Mouse (Mus musculus) kidney, embryonic 16.5 days (tissue): ENCODE measurements around the gene Fam240a. TPM values are rescaled to one million over a fixed set of nuclear protein-coding genes. Genes with fewer than 3 reads are reported as not detected.

Source experiments
- ATAC-seq: fragments of 200-750 bp; cut with Nextera tagmentation; 2 replicates; pipeline ENCODE4 v1.8.0; 2017; ENCODE audit warnings: moderate TSS enrichment; ENCODE audit not compliant: low FRiP score, low TSS enrichment
- H3K27ac ChIP-seq: fragments of 300-500 bp; sonication (generic); 2 replicates; pipeline ENCODE4 v1.5.1; 2014; ENCODE audit warnings: low read length
- H3K27me3 ChIP-seq: fragments of 300-500 bp; sonication (generic); 2 replicates; pipeline ENCODE4 v1.6.1; 2014; ENCODE audit warnings: low read length, control low read depth, mixed read lengths; ENCODE audit not compliant: insufficient read depth
- H3K36me3 ChIP-seq: fragments of 300-500 bp; sonication (generic); 2 replicates; pipeline ENCODE4 v1.6.1; 2014; ENCODE audit warnings: low read length, control low read depth, mixed read lengths; ENCODE audit not compliant: insufficient read depth
- H3K4me1 ChIP-seq: fragments of 300-500 bp; sonication (generic); 2 replicates; pipeline ENCODE4 v1.6.1; 2014; ENCODE audit warnings: low read length, control low read depth, mixed read lengths; ENCODE audit not compliant: insufficient read depth
- H3K4me2 ChIP-seq: fragments of 300-500 bp; sonication (generic); replicated peaks from 2 replicates; pipeline ENCODE4 v1.6.1; 2014; ENCODE audit warnings: low read depth, low read length
- H3K4me3 ChIP-seq: fragments of 300-500 bp; sonication (generic); 2 replicates; pipeline ENCODE4 v1.5.1; 2014; ENCODE audit warnings: mild to moderate bottlenecking, low read length
- H3K9ac ChIP-seq: fragments of 300-500 bp; sonication (generic); replicated peaks from 2 replicates; pipeline ENCODE4 v1.6.1; 2014; ENCODE audit warnings: low read length
- H3K9me3 ChIP-seq: fragments of 300-500 bp; sonication (generic); 2 replicates; pipeline ENCODE4 v1.6.1; 2016; ENCODE audit warnings: low read length, control low read depth
- WGBS: fragments of 180-500 bp; shearing (Covaris S2); extraction: QIAGEN DNeasy Blood & Tissue Kit; methylation state at CpG from one replicate; pipeline ENCODE4 v1.1.7; 2014; 5-methylcytosine and 5-hydroxymethylcytosine counted together
- polyA plus RNA-seq: library from polyadenylated mRNA; unstranded; fragments of >200 nt; fragmentation: Nextera tagmentation; extraction: Ambion mirVana; gene quantifications from 2 replicates; pipeline ENCODE4 v1.2.1, GENCODE M21; 2015

Gene Fam240a
- polyA plus RNA-seq, 1 experiment from 2014 or later, result not detected

DNA sequence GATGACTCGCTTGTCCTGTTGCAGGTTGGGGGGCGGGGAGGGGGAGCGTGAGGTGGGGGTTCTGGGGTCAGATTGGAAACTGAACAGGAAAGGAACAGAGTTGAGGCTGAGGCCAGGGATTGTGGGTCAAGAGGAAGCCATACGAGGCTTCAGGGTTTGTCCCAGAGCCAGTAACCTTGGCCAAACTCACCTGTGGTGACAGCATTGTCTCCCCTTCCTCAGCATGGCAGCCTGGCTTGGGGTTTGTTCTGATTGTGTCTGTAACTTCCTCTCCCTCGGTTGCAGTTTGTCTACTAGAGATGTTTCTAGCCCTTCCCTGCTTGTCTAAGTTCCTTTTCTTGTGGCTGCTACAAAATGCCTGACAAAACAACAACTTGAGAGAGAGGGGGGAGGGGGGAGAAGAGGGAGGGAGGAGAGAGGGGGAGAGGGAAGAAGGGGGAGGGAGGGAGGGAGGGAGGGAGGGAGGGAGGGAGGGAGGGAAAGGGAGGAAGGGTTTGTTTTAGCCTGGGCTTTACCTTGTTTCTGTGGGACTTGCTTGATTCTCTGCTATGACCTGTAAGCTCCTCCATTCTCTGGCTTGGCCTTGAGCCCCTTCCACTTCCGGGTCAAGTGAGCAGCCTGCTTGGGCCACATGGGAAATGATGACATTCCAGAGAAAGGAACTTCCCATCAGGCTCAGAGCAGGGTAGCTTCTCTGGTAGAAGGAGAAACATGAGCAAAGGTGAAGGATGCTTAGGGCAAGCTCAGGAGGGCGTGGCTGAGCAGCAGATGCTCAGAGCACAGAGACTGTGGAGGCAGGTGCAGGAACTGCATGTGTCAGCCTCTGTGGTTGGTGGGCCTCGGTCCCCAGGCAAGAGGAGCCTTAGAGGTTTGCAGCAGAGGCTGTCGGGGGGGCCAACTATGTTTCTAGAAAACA lies 29.0 kb downstream of the Fam240a start:
- WGBS, result 63% methylated on average over 9 of the region's 9 CpGs
- Histone ChIP-seq H3K27me3 (no peaks in the 10 kb centered on the region), H3K36me3 (no peaks in the 10 kb centered on the region), H3K4me3 (no peak overlapping the region), H3K9ac (no peak overlapping the region), H3K4me2 (no peak overlapping the region), H3K9me3 (no peaks in the 10 kb centered on the region), H3K4me1 (peaks cover 11% of the 10 kb centered on the region), H3K27ac (no peak overlapping the region)
- ATAC-seq, result no peak

DNA sequence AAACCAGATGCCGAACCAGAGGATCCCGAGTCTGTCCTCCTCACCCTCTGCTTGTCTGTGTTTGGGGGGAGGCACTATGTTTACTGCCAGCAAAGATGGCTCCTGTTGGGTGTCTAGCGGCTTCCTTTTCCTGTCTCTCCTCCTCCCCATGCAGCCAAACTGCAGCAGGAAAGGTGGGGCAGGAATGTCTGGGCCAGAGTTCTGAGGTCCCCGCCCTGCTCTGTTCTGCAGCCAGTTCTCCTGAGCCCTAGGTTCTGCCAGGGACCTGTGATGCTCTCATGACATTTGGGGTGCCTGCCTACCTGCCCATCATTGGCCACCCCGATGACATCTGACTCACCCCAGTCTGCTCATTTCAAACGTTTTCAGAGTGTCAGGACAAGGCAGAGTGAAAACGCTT lies 34.7 kb downstream of the Fam240a start:
- 78% methylated on average over 7 of the region's 7 CpGs for WGBS
- no peak overlapping the region for H3K27ac ChIP-seq
- H3K9ac ChIP-seq, result no peak overlapping the region
- no peaks in the 10 kb centered on the region for H3K9me3 ChIP-seq
- peaks cover 3% of the 10 kb centered on the region; the same call in 1 of the 2 replicates for H3K27me3 ChIP-seq
- H3K36me3 ChIP-seq, result no peaks in the 10 kb centered on the region
- peaks cover 7% of the 10 kb centered on the region; the same call in 1 of the 2 replicates for H3K4me1 ChIP-seq
- ATAC-seq, result no peak
- no peak overlapping the region for H3K4me2 ChIP-seq
- H3K4me3 ChIP-seq, result no peak overlapping the region

DNA sequence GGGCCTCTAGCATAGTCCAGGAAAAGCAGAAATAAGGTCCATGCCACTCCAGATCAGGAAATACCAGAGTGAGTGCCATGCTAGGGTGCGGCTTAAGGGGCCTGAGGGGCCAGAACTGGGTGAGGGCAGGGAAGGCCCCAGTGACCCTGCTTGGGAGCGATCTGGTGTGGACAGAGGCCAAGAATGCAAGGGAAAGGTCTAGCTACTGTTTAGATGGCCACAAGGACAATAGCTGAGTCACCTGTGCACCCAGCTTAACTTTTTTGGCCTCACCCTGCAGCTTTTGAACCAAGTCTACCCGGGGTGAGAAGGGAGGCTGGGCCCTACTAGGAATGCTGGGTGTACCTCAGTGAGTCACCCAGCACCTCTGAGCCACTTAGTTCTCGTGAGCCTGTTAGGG lies 35.9 kb downstream of the Fam240a start:
- H3K4me2 ChIP-seq, result peak overlapping the region; percentile 87
- H3K27ac ChIP-seq, result peak overlapping the region; percentile 74
- no peaks in the 10 kb centered on the region for H3K9me3 ChIP-seq
- peak overlapping the region; percentile 61 for H3K4me3 ChIP-seq
- peak; percentile 33 for ATAC-seq
- H3K36me3 ChIP-seq, result no peaks in the 10 kb centered on the region
- H3K9ac ChIP-seq, result peak overlapping the region; percentile 73
- H3K27me3 ChIP-seq, result peaks cover 3% of the 10 kb centered on the region; the same call in 1 of the 2 replicates
- peaks cover 7% of the 10 kb centered on the region; the same call in 1 of the 2 replicates for H3K4me1 ChIP-seq
- WGBS, result 67% methylated on average over 4 of the region's 4 CpGs

DNA sequence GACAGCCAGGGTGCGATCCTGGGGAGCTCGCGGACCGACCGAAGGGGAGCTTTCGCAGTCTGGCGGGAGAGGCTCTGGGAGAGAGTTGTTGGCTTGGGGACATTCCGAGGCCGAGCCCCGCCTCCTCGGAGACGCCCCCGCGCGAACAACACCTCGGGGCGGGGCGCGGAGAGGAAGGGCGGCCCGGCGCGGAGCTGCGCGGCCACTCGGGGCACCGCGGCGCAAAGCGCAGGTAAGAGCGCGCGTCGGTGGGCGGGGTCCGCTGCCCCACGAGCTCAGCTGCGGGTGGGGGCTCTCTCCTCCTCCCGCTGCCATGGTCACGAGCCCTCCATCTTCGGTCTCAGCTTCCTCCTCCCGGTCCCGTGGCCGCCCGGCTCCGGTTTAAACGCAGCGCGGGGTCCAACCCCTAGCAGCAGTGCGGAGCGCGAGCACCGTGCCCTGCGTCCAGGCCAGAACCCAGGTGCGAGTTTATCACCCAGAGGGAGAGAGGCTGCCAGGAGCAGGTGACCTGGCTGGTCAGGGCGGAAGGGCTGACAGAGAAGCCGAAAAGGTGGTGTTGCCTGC lies 36.6 kb downstream of the Fam240a start, which contains the start of gene Tmie:
Tmie (minus strand) TSS at position 116 of the 564 bp plus-strand sequence.
- Histone ChIP-seq H3K4me2 (peak within 1 kb of the TSS; percentile 87), H3K27ac (peak within 1 kb of the TSS; percentile 74), H3K4me1 (peaks cover 11% of the 10 kb centered on the region; the same call in 1 of the 2 replicates), H3K4me3 (peak within 1 kb of the TSS; percentile 61), H3K9me3 (no peaks in the 10 kb centered on the region), H3K27me3 (peaks cover 3% of the 10 kb centered on the region; the same call in 1 of the 2 replicates), H3K9ac (peak within 1 kb of the TSS; percentile 73), H3K36me3 (no peaks in the 10 kb centered on the region)
- WGBS, result under 1% methylated on average over 39 of the region's 57 CpGs
- peak; percentile 77 for ATAC-seq

DNA sequence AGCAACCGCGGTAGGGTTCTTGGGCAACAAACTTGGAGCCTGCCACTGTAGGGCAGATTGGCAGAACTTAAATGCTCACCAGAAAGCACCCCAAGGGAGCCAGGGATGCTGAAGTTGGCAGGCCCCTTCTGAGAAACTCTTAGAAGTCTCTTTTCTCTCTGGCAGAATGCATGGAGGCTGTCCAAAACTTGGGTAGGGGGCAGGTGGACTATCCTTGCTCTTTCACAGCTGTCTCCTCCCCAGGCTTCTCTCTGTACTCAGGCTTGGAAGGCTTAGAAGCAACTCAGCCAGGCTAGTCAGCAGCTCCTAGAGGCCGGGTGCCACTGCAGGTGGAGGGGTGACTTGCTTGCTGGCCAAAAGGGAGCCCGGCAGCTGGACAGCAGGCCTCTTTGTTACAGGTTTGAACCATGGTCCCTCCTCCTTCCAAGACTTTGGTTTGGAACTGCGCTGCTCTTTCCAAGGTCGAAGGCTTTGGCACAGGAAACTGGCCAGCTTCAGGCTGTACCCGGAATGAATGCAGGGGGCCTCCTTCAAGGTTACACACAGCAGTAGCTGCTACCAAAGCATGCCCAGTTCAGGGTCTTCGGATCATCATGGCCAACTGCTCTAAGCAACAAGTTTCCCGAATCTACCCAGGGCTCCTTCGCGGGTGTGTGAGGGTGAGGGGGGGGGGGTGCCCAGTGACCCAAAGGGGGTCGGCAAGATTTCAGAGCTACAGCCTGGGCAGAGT lies 37.3 kb downstream of the Fam240a start, which contains the start of gene Als2cl:
Als2cl (plus strand) TSS at position 680 of the 730 bp plus-strand sequence.
- H3K4me3 ChIP-seq, result peak within 1 kb of the TSS; percentile 61
- peak; percentile 16 for ATAC-seq
- H3K27me3 ChIP-seq, result peaks cover 3% of the 10 kb centered on the region; the same call in 1 of the 2 replicates
- peak within 1 kb of the TSS; percentile 73 for H3K9ac ChIP-seq
- H3K36me3 ChIP-seq, result no peaks in the 10 kb centered on the region
- H3K27ac ChIP-seq, result peak within 1 kb of the TSS; percentile 74
- H3K4me1 ChIP-seq, result peaks cover 18% of the 10 kb centered on the region; the same call in 1 of the 2 replicates
- H3K4me2 ChIP-seq, result peak within 1 kb of the TSS; percentile 87
- H3K9me3 ChIP-seq, result no peaks in the 10 kb centered on the region
- WGBS, result 14% methylated on average over 12 of the region's 12 CpGs

DNA sequence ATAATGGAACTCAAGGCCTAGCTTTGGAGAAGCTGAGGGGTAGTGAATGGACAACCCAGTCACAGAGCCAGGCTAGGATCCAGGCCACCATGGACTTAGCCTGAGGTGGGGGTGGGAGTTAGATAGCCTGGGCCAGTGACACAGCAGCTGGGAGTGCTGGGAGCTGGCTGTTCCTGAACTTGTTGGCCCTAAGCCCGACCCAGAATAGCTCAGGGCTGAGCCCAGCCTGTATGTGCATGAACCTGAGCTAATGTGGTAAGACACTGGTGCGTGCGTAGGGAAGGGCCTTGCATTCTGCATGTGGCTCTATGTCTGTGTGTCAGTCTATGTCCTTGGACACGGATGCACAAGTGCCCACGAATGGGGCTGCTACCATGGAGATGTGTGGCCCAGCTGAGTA lies 38.8 kb downstream of the Fam240a start:
- no peak for ATAC-seq
- Histone ChIP-seq H3K4me3 (no peak overlapping the region), H3K9ac (no peak overlapping the region), H3K27ac (no peak overlapping the region), H3K4me1 (peaks cover 28% of the 10 kb centered on the region), H3K36me3 (no peaks in the 10 kb centered on the region), H3K9me3 (no peaks in the 10 kb centered on the region), H3K4me2 (no peak overlapping the region), H3K27me3 (peaks cover 3% of the 10 kb centered on the region)
- WGBS, result 84% methylated on average over 5 of the region's 5 CpGs

DNA sequence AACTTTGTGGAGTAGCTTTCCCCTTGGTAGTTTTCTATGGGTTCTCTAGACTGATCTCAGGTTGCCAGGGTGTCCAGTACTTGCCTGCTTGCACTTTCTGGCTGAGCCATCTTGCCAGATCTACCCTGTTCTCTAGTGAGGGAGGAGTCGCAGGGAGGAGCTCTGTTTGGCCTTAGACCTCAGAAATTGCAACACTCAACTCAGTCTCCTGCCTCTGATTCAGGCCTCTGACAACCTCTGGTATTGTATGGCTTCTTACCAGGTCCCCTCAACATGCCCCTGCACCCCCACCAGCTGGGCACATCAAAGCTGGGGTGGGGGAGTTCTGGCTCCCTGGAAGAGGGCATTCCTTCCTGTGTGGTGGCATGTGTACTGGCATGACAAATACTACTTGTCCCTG lies 39.3 kb downstream of the Fam240a start:
- ATAC-seq, result no peak
- no peak overlapping the region for H3K9ac ChIP-seq
- 86% methylated on average over 1 of the region's 1 CpGs for WGBS
- peaks cover 3% of the 10 kb centered on the region for H3K27me3 ChIP-seq
- no peaks in the 10 kb centered on the region for H3K9me3 ChIP-seq
- no peak overlapping the region for H3K27ac ChIP-seq
- no peak overlapping the region for H3K4me2 ChIP-seq
- H3K36me3 ChIP-seq, result no peaks in the 10 kb centered on the region
- H3K4me3 ChIP-seq, result no peak overlapping the region
- H3K4me1 ChIP-seq, result peaks cover 28% of the 10 kb centered on the region

DNA sequence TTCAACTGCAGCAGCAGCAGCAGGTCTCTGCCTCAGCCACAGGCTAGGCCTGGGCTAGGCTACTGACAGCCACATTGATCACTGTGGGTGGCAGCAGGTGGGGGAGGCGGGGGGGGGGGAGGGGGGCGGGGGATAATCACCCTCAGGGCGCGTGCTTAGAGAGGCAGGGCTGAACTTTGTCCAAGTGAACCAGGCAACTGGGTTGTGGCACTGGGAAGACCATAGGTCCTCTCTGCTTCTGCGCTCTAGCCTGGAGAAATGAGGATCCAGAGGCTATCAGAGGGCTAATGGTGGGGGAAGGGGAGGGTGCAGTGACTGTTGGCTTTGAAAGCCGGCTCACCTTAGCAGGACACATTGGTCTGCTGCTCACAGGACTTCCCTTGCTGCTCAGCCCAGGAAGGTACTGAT lies 41.4 kb downstream of the Fam240a start:
- Histone ChIP-seq H3K36me3 (no peaks in the 10 kb centered on the region), H3K27me3 (no peaks in the 10 kb centered on the region; the same call in 1 of the 2 replicates), H3K4me3 (no peak overlapping the region), H3K9me3 (no peaks in the 10 kb centered on the region), H3K27ac (no peak overlapping the region), H3K4me1 (peaks cover 28% of the 10 kb centered on the region), H3K4me2 (no peak overlapping the region), H3K9ac (no peak overlapping the region)
- no peak for ATAC-seq
- WGBS, result 36% methylated on average over 4 of the region's 6 CpGs

DNA sequence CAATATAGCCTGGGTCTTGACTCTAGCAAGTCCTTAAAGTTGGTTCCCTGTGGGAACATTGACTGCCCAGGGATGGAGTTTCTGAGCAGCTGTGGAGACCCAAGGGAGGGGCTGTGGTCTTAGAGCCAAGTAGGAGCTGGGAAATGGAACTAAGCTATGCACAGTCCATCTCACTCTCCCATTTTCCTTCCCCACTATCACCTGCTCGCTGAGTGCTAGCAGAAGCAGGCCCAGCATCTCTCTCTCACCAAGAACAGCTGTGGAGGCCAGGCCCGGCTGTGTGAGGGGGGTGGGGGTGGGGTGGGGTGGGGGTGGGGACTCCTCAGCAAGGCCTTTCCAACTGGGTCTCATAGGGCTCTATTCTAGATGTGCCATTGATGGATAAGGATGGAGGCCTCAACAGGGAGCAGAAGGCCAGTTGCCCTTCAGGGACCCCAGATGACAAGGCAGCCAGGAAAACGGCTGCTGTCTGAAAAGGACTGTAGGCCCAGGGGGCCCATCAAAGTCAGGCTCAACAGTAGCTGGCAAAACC lies 41.9 kb downstream of the Fam240a start:
- no peak overlapping the region for H3K9ac ChIP-seq
- ATAC-seq, result no peak
- H3K9me3 ChIP-seq, result no peaks in the 10 kb centered on the region
- no peak overlapping the region for H3K27ac ChIP-seq
- no peaks in the 10 kb centered on the region for H3K36me3 ChIP-seq
- H3K27me3 ChIP-seq, result no peaks in the 10 kb centered on the region; the same call in 1 of the 2 replicates
- peaks cover 27% of the 10 kb centered on the region for H3K4me1 ChIP-seq
- no peak overlapping the region for H3K4me3 ChIP-seq
- WGBS, result 25% methylated on average over 3 of the region's 3 CpGs
- H3K4me2 ChIP-seq, result no peak overlapping the region
